Mouse (Mus musculus) olfactory bulb, adult 2 months (tissue): ENCODE results near the gene Prdm2.

ENCODE experiments used
- CTCF ChIP-seq: fragments of 200-500 bp; IDR thresholded peaks from 2 replicates; pipeline ENCODE4 v1.5.1; 2012; ENCODE audit warnings: low read depth, mild to moderate bottlenecking, low read length, moderate library complexity; ENCODE audit not compliant: insufficient read depth
- POLR2A ChIP-seq: fragments of 200-500 bp; IDR thresholded peaks from 2 replicates; pipeline ENCODE4 v1.6.1; 2012; ENCODE audit warnings: mild to moderate bottlenecking, low read depth, low read length, moderate library complexity; ENCODE audit not compliant: insufficient read depth

DNA sequence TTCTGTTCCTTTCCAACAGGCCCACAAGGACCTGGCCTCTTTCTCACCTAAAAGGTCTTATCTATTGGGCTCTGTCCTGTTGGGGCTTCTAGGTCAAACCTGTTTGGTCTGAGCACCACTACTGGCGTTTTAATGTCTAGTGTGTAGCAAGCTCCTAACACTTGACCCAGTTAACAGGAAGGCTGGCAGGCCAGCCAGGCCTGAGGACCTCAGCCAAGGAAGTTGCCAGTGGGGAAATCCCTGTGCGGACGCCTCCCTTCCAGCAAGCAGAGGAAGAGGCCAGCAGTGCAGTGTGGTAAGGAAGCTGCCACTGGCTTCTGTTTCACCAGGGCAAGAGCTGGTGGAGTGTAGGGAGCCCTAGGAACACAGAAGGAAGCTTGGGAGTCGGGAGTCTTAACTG lies 94.0 kb downstream of the Prdm2 start:
- TF ChIP-seq POLR2A = no peak
- no peak for TF ChIP-seq CTCF
